Mouse (Mus musculus) liver, embryonic 16.5 days (tissue): Measurements from ENCODE around the gene 1110017D15Rik. TPM values are rescaled to one million over a fixed set of nuclear protein-coding genes. Genes with fewer than 3 reads are reported as not detected.

ENCODE experiments used
- ATAC-seq: fragments of 200-750 bp; cut with Nextera tagmentation; 2 replicates; pipeline ENCODE4 v1.8.0; 2017; ENCODE audit warnings: low read depth, mild to moderate bottlenecking, moderate number of reproducible peaks, moderate library complexity
- H3K27ac ChIP-seq: fragments of 300-500 bp; sonication (generic); 2 replicates; pipeline ENCODE4 v1.5.1; 2014; ENCODE audit warnings: mild to moderate bottlenecking, low read length
- H3K27me3 ChIP-seq: fragments of 300-500 bp; sonication (generic); 2 replicates; pipeline ENCODE4 v1.6.1; 2014; ENCODE audit warnings: low read depth, low read length, mixed read lengths; ENCODE audit not compliant: control insufficient read depth, insufficient read depth
- H3K36me3 ChIP-seq: fragments of 300-500 bp; sonication (generic); 2 replicates; pipeline ENCODE4 v1.6.1; 2014; ENCODE audit warnings: mild to moderate bottlenecking; ENCODE audit not compliant: control insufficient read depth, insufficient read depth
- H3K4me1 ChIP-seq: fragments of 300-500 bp; sonication (generic); 2 replicates; pipeline ENCODE4 v1.6.1; 2014; ENCODE audit warnings: low read depth, low read length, mixed read lengths; ENCODE audit not compliant: control insufficient read depth
- H3K4me2 ChIP-seq: fragments of 300-500 bp; sonication (generic); 2 replicates; pipeline ENCODE4 v1.6.1; 2014; ENCODE audit warnings: low read depth, low read length, mixed read lengths
- H3K4me3 ChIP-seq: fragments of 300-500 bp; sonication (generic); 2 replicates; pipeline ENCODE4 v1.5.1; 2014; ENCODE audit warnings: low read depth, mild to moderate bottlenecking, low read length
- H3K9ac ChIP-seq: fragments of 300-500 bp; sonication (generic); 2 replicates; pipeline ENCODE4 v1.6.1; 2014; ENCODE audit warnings: low read depth, low read length
- H3K9me3 ChIP-seq: fragments of 300-500 bp; sonication (generic); replicated peaks from 2 replicates; pipeline ENCODE4 v1.6.1; 2016; ENCODE audit warnings: low read length; ENCODE audit not compliant: control insufficient read depth
- WGBS: fragments of 180-500 bp; shearing (Covaris S2); extraction: QIAGEN DNeasy Blood & Tissue Kit; methylation state at CpG from one replicate; pipeline ENCODE4 v1.1.7; 2014; ENCODE audit not compliant: insufficient replicate concordance; 5-methylcytosine and 5-hydroxymethylcytosine counted together
- polyA plus RNA-seq: library from polyadenylated mRNA; unstranded; fragments of >200 nt; fragmentation: Nextera tagmentation; extraction: Ambion mirVana; gene quantifications from 2 replicates; pipeline ENCODE4 v1.2.1, GENCODE M21; 2015

Gene 1110017D15Rik
- polyA plus RNA-seq, 1 experiment from 2014 or later, result not detected

GRCm38 (mm10) chr4:41480254-41480653 is 36.9 kb downstream of the 1110017D15Rik start:
- no peaks in the 10 kb centered on the region for H3K27me3 ChIP-seq
- 68% methylated on average over 8 of the region's 8 CpGs for WGBS
- no peak overlapping the region for H3K4me2 ChIP-seq
- no peak overlapping the region for H3K27ac ChIP-seq
- ATAC-seq, result no peak
- no peak overlapping the region for H3K9ac ChIP-seq
- no peak overlapping the region for H3K4me3 ChIP-seq
- H3K36me3 ChIP-seq, result 0 out of 2 replicates have a peak, but pooled peaks cover 3% of the 10 kb centered on the region
- no peaks in the 10 kb centered on the region for H3K9me3 ChIP-seq
- no peaks in the 10 kb centered on the region for H3K4me1 ChIP-seq

- ATAC-seq, result no peak
- H3K4me2 ChIP-seq, result no peak overlapping the region
- WGBS, result 63% methylated on average over 1 of the region's 1 CpGs
- H3K27ac ChIP-seq, result no peak overlapping the region
- 0 out of 2 replicates have a peak, but pooled peaks cover 3% of the 10 kb centered on the region for H3K36me3 ChIP-seq
- no peaks in the 10 kb centered on the region for H3K27me3 ChIP-seq
- H3K9ac ChIP-seq, result no peak overlapping the region
- no peaks in the 10 kb centered on the region for H3K4me1 ChIP-seq
- H3K9me3 ChIP-seq, result no peaks in the 10 kb centered on the region
- H3K4me3 ChIP-seq, result no peak overlapping the region
Observed at GRCm38 (mm10) chr4:41479456-41479804, 37.7 kb downstream of the 1110017D15Rik start.

GRCm38 (mm10) chr4:41478751-41479455 is 38.2 kb downstream of the 1110017D15Rik start:
- H3K36me3 ChIP-seq, result 0 out of 2 replicates have a peak, but pooled peaks cover 3% of the 10 kb centered on the region
- no peak for ATAC-seq
- H3K27ac ChIP-seq, result no peak overlapping the region
- WGBS, result 61% methylated on average over 4 of the region's 4 CpGs
- H3K9ac ChIP-seq, result no peak overlapping the region
- no peaks in the 10 kb centered on the region for H3K9me3 ChIP-seq
- no peak overlapping the region for H3K4me2 ChIP-seq
- H3K27me3 ChIP-seq, result no peaks in the 10 kb centered on the region
- no peaks in the 10 kb centered on the region for H3K4me1 ChIP-seq
- H3K4me3 ChIP-seq, result no peak overlapping the region

- Histone ChIP-seq H3K4me1 (no peaks in the 10 kb centered on the region), H3K36me3 (0 out of 2 replicates have a peak, but pooled peaks cover 3% of the 10 kb centered on the region), H3K9ac (no peak overlapping the region), H3K4me2 (no peak overlapping the region), H3K9me3 (no peaks in the 10 kb centered on the region), H3K4me3 (no peak overlapping the region), H3K27me3 (no peaks in the 10 kb centered on the region), H3K27ac (no peak overlapping the region)
- 79% methylated on average over 9 of the region's 9 CpGs for WGBS
- no peak for ATAC-seq
Observed at GRCm38 (mm10) chr4:41477648-41478160, 39.4 kb downstream of the 1110017D15Rik start.

- H3K27ac ChIP-seq, result no peak overlapping the region
- H3K9me3 ChIP-seq, result no peaks in the 10 kb centered on the region
- H3K36me3 ChIP-seq, result no peaks in the 10 kb centered on the region
- no peaks in the 10 kb centered on the region for H3K27me3 ChIP-seq
- H3K9ac ChIP-seq, result no peak overlapping the region
- WGBS, result 71% methylated on average over 1 of the region's 1 CpGs
- no peak overlapping the region for H3K4me3 ChIP-seq
- no peak overlapping the region for H3K4me2 ChIP-seq
- no peaks in the 10 kb centered on the region for H3K4me1 ChIP-seq
- no peak for ATAC-seq
Observed at GRCm38 (mm10) chr4:41471384-41471689, 45.8 kb downstream of the 1110017D15Rik start.

- Histone ChIP-seq H3K9ac (no peak overlapping the region), H3K4me3 (no peak overlapping the region), H3K27ac (no peak overlapping the region), H3K27me3 (no peaks in the 10 kb centered on the region), H3K36me3 (no peaks in the 10 kb centered on the region), H3K4me2 (no peak overlapping the region), H3K4me1 (no peaks in the 10 kb centered on the region), H3K9me3 (no peaks in the 10 kb centered on the region)
- 57% methylated on average over 5 of the region's 5 CpGs for WGBS
- ATAC-seq, result no peak
Observed at GRCm38 (mm10) chr4:41470684-41471383, 46.3 kb downstream of the 1110017D15Rik start.

- Histone ChIP-seq H3K4me3 (no peak overlapping the region), H3K4me1 (no peaks in the 10 kb centered on the region), H3K4me2 (no peak overlapping the region), H3K27ac (no peak overlapping the region), H3K9me3 (no peaks in the 10 kb centered on the region), H3K36me3 (no peaks in the 10 kb centered on the region), H3K27me3 (no peaks in the 10 kb centered on the region), H3K9ac (no peak overlapping the region)
- 55% methylated on average over 7 of the region's 7 CpGs for WGBS
- ATAC-seq, result no peak
Observed at GRCm38 (mm10) chr4:41470051-41470683, 47.0 kb downstream of the 1110017D15Rik start.

GRCm38 (mm10) chr4:41469199-41469598 is 47.9 kb downstream of the 1110017D15Rik start:
- 47% methylated on average over 10 of the region's 10 CpGs for WGBS
- no peak overlapping the region for H3K9ac ChIP-seq
- no peaks in the 10 kb centered on the region for H3K27me3 ChIP-seq
- H3K9me3 ChIP-seq, result no peaks in the 10 kb centered on the region
- no peaks in the 10 kb centered on the region for H3K4me1 ChIP-seq
- no peak for ATAC-seq
- no peaks in the 10 kb centered on the region for H3K36me3 ChIP-seq
- no peak overlapping the region for H3K4me3 ChIP-seq
- no peak overlapping the region for H3K27ac ChIP-seq
- no peak overlapping the region for H3K4me2 ChIP-seq
